Mouse (Mus musculus): ENCODE results near the gene Soga3.

DNA sequence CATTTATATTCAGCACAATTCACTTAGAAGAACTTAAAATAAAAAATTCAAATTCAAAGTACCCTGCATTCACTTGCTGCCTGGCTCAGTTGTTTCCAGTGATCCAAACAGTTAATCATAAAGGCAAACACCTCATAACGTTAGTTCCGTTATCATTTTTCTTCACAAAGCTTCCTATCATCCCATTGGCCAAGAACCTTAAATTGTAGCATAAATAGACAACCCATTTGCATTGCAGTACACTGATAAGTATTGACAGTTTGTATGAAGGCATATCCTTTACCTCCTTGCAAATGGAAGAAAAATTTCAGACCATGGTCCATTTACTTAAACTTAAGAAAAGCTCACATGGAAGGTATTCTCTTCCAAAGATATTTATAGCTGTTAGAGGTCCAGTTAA lies 18.0 kb downstream of the Soga3 start:
- TF ChIP-seq CTCF (IDR thresholded peaks at IDR 0.05; ENCODE audit: control insufficient read depth, insufficient read depth, insufficient read length) (no peak), MAX (IDR thresholded peaks at IDR 0.05) (no peak), FOSL1 (IDR thresholded peaks at IDR 0.05; ENCODE audit: insufficient read depth, low read length, poor library complexity, severe bottlenecking) (no peak), MYOG (IDR thresholded peaks at IDR 0.05; ENCODE audit: control insufficient read depth, extremely low read depth, insufficient read length) (no peak), CEBPB (IDR thresholded peaks at IDR 0.05; ENCODE audit: low read depth) (no peak), MYOD1 (IDR thresholded peaks at IDR 0.05; ENCODE audit: control insufficient read depth, insufficient read length, low read depth) (no peak)

All from C2C12 (cell line).